Mouse (Mus musculus) monocyte, adult 5-6 weeks (primary cell): Measurements from ENCODE around the gene Khsrp. TPM values are rescaled to one million over a fixed set of nuclear protein-coding genes. Genes with fewer than 3 reads are reported as not detected.

Source experiments
- total RNA-seq: library from RNA; stranded (forward); fragments of 200-1000, 200-491, 200-594 nt; gene quantifications from 3 replicates; pipeline ENCODE4 v1.2.3, GENCODE M21; 2017

Khsrp gene
- total RNA-seq, 1 experiment from 2014 or later, result 33.8 TPM

Other genes with a start within 250 kb of the Khsrp start
- 4.7 to 8.2 TPM (median 6.6 TPM) in 3 replicates for gene Rfx2, start 200.5 kb downstream of the Khsrp start, total RNA-seq
- not detected in 3 replicates for gene Acsbg2, start 157.1 kb downstream of the Khsrp start, total RNA-seq
- not detected in 3 replicates for gene 1700061G19Rik, start 156.0 kb downstream of the Khsrp start, total RNA-seq
- 7.0 to 20.4 TPM (median 8.3 TPM) in 3 replicates for gene Mllt1, start 96.1 kb downstream of the Khsrp start, total RNA-seq
- gene Acer1, start 49.4 kb downstream of the Khsrp start, total RNA-seq, result not detected in 3 replicates
- gene Clpp, start 41.2 kb downstream of the Khsrp start, total RNA-seq, result 12.3 to 27.6 TPM (median 13.8 TPM) in 3 replicates
- gene Alkbh7, start 34.2 kb downstream of the Khsrp start, total RNA-seq, result 8.0 to 11.9 TPM (median 9.8 TPM) in 3 replicates
- not detected in 3 replicates for gene Pspn, start 31.5 kb downstream of the Khsrp start, total RNA-seq
- 81.4 to 95.0 TPM (median 83.1 TPM) in 3 replicates for gene Gtf2f1, start 20.2 kb downstream of the Khsrp start, total RNA-seq
- not detected in 3 replicates for gene Gm17949, start 20.1 kb downstream of the Khsrp start, total RNA-seq
- not detected in 3 replicates for gene Slc25a41, start 10.1 kb upstream of the Khsrp start, total RNA-seq
- 1.4 TPM in 1 of 3 replicates, not detected in the others for gene Crb3, start 27.6 kb upstream of the Khsrp start, total RNA-seq
- gene Slc25a23, start 28.3 kb upstream of the Khsrp start, total RNA-seq, result 0.21 to 1.7 TPM (median 1.3 TPM) in 3 replicates
- 32.3 to 86.7 TPM (median 48.3 TPM) in 3 replicates for gene Dennd1c, start 47.0 kb upstream of the Khsrp start, total RNA-seq
- 0.58 to 1.4 TPM in 2 of 3 replicates, not detected in the other for gene Tubb4a, start 56.3 kb upstream of the Khsrp start, total RNA-seq
- 0.57 to 1.3 TPM (median 1.2 TPM) in 3 replicates for gene Tnfsf9, start 73.8 kb upstream of the Khsrp start, total RNA-seq
- gene Cd70, start 118.3 kb upstream of the Khsrp start, total RNA-seq, result not detected in 3 replicates
- gene Tnfsf14, start 162.7 kb upstream of the Khsrp start, total RNA-seq, result 9.5 to 16.2 TPM (median 10.5 TPM) in 3 replicates
- 96.6 to 152 TPM (median 129 TPM) in 3 replicates for gene C3, start 196.6 kb upstream of the Khsrp start, total RNA-seq
- 27.2 to 32.8 TPM (median 27.8 TPM) in 3 replicates for gene Gpr108, start 216.9 kb upstream of the Khsrp start, total RNA-seq
- 4.5 to 10.8 TPM (median 9.2 TPM) in 3 replicates for gene Trip10, start 217.9 kb upstream of the Khsrp start, total RNA-seq
- 267 to 324 TPM (median 306 TPM) in 3 replicates for gene Vav1, start 247.6 kb upstream of the Khsrp start, total RNA-seq